Mouse (Mus musculus): Measurements from ENCODE around the gene Frmd4b.

DNA sequence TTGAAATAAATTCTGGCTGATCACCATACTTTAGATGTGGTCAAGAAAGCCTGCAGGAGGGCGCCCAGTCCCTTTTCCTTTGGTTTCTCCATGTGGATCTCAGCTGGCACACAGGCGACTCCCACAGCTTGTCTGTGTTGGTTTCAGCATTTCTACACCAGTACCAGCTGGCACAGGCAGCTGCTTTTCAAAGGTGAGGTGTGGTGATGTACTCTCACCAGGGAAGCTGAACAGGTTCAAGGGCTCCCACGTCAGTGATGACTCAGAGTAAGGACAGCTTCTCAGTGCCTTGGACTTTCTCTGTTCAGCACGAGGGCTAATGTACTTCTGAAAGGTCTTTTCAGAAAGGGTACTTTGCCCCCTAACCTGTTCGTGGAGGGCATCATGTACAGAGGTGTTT lies 232.4 kb downstream of the Frmd4b start:
- TF ChIP-seq CTCF (IDR thresholded peaks at IDR 0.05; ENCODE audit: control insufficient read depth, insufficient read depth, insufficient replicate concordance, low read depth, low read length) (no peak), POLR2A (IDR thresholded peaks at IDR 0.05; ENCODE audit: control insufficient read depth, low read depth, low read length) (no peak)
